In genomic region chr5:34573268-34574221, GRCm38 (mm10) we compare ENCODE assay signal across 8 mouse cellular contexts. TPM values are rescaled to one million over a fixed set of nuclear protein-coding genes. Genes with fewer than 3 reads are reported as not detected.
DNase-seq lines count a peak whose midpoint lies in the region; ATAC-seq and TF ChIP-seq lines count a peak whose summit lies in the region.

Gene Add1, plus strand, starts transcription at chr5:34573664.

- H3K4me2 ChIP-seq in hindbrain, postnatal 0 days (ENCODE audit: low read depth, low read length), result peak within 1 kb of the TSS; percentile 59

- DNase-seq in ZHBTc4 (ENCODE audit: low read depth, low spot score), result peak; percentile 98
- peak; percentile 98 for DNase-seq in gastrocnemius, adult 2 months
- DNase-seq in hindbrain, postnatal 0 days (ENCODE audit: low spot score), result peak; percentile 97
- DNase-seq in left cerebral cortex, adult 2 months (ENCODE audit: extremely low spot score in 1 of 2, low spot score in 2 of 2), result peak; percentile 97 to 98
- DNase-seq in right cerebral cortex, adult 2 months (ENCODE audit: low spot score in 2 of 2), result peak; percentile 97 to 98
- peak; percentile 95 for DNase-seq in urinary bladder, postnatal 14 days (ENCODE audit: low spot score)

- 2% methylated on average over 68 of the region's 84 CpGs for WGBS in hindbrain, postnatal 0 days

- intact Hi-C loops in gastrocnemius, adult 2 months (cut with DNase I), result loop anchor here (5.0 kb wide), 1 partner anchor 46 kb away; the partner anchor contains the start of gene Sh3bp2
- intact Hi-C loops in left cerebral cortex, adult 2 months (cut with DNase I), result no loop called here

- H3K9ac ChIP-seq in hindbrain, postnatal 0 days (replicated peaks; ENCODE audit: low read length), result peak within 1 kb of the TSS; percentile 99

- peak; percentile 93 for ATAC-seq in common myeloid progenitor, adult 5-6 weeks (replicated peaks; ENCODE audit: low read depth, poor library complexity, severe bottlenecking)
- ATAC-seq in hindbrain, postnatal 0 days, result peak; percentile 100
- ATAC-seq in megakaryocyte, adult 5-6 weeks (ENCODE audit: poor library complexity, severe bottlenecking), result peak; percentile 95

- peaks cover 9% of the 10 kb centered on the region for H3K4me1 ChIP-seq in hindbrain, postnatal 0 days (ENCODE audit: insufficient read depth, low read length)

- no peaks in the 10 kb centered on the region for H3K27me3 ChIP-seq in hindbrain, postnatal 0 days (ENCODE audit: insufficient read depth, low read length)

- H3K27ac ChIP-seq in gastrocnemius, adult 2 months, result peak within 1 kb of the TSS; percentile 98
- H3K27ac ChIP-seq in hindbrain, postnatal 0 days, result peak within 1 kb of the TSS; percentile 90
- H3K27ac ChIP-seq in left cerebral cortex, adult 2 months, result peak within 1 kb of the TSS; percentile 98

- H3K36me3 ChIP-seq in hindbrain, postnatal 0 days (ENCODE audit: insufficient read depth, low read length), result no peaks in the 10 kb centered on the region

- H3K4me3 ChIP-seq in gastrocnemius, adult 2 months, result peak within 1 kb of the TSS; percentile 100
- peak within 1 kb of the TSS; percentile 87 for H3K4me3 ChIP-seq in hindbrain, postnatal 0 days (ENCODE audit: low read length)
- peak within 1 kb of the TSS; percentile 97 for H3K4me3 ChIP-seq in left cerebral cortex, adult 2 months

- TF ChIP-seq CTCF in gastrocnemius, adult 2 months (IDR thresholded peaks at IDR 0.05), result peak; percentile 42
- TF ChIP-seq CTCF in hindbrain, postnatal 0 days (IDR thresholded peaks at IDR 0.05; ENCODE audit: low read depth), result no peak
- TF ChIP-seq CTCF in left cerebral cortex, adult 2 months (IDR thresholded peaks at IDR 0.05), result peak; percentile 14

- H3K9me3 ChIP-seq in hindbrain, postnatal 0 days (ENCODE audit: low read length), result no peaks in the 10 kb centered on the region

RNA-seq across cellular contexts. Expression of gene Add1, which starts in this region (rescaled TPM):
- total RNA-seq in common myeloid progenitor, adult 5-6 weeks (2017), result 114 and 141 TPM in 2 replicates
- total RNA-seq in gastrocnemius, adult 2 months (2021), result 10 to 100 TPM; 72.3 to 74.9 TPM
- 272 and 279 TPM in 2 replicates for total RNA-seq in hindbrain, postnatal 0 days (2014; rRNA removed)
- polyA plus RNA-seq in hindbrain, postnatal 0 days (2015; fragmentation: Nextera tagmentation; extraction: Ambion mirVana), result 165 and 166 TPM in 2 replicates
- 100 to 1,000 TPM; 409 to 413 TPM for total RNA-seq in left cerebral cortex, adult 2 months (2021)
- total RNA-seq in megakaryocyte, adult 5-6 weeks (2015), result 117 and 126 TPM in 2 replicates
- 137 and 192 TPM in 2 replicates for total RNA-seq in megakaryocyte, adult 5-6 weeks (2017)

Comparison
In these comparisons a context has a peak if more than half of its experiments do, and no peak if none do; other contexts are left out.
1. Peak in every context shown above with its lines: DNase-seq, ATAC-seq, H3K4me3 ChIP-seq and H3K27ac ChIP-seq.